Mouse (Mus musculus) MEL (cell line): ENCODE results near the gene Spg21. TPM values are rescaled to one million over a fixed set of nuclear protein-coding genes. Genes with fewer than 3 reads are reported as not detected.
A peak's percentile ranks its signal among the peaks of the same experiment; 100 is the strongest.

ENCODE experiments used
- DNase-seq: peaks from one replicate; pipeline ENCODE4 v3.0.0; 2011; ENCODE audit warnings: low read depth, low spot score
- H3K27ac ChIP-seq: 2 replicates; pipeline ENCODE4 v1.5.1; 2012; ENCODE audit warnings: low read depth, mild to moderate bottlenecking, control low read depth, low read length, moderate library complexity; ENCODE audit not compliant: control insufficient read depth
- H3K27me3 ChIP-seq, 2 experiments: fragments of 150-350 bp in 1 of 2; sonication (generic) in 1 of 2; 2 replicates each; pipeline ENCODE4 v1.6.1; 2012; ENCODE audit warnings: low read length in 2 of 2, mild to moderate bottlenecking in 2 of 2, improper control_type of control experiment in 1 of 2, moderate library complexity in 1 of 2; ENCODE audit not compliant: insufficient read depth in 2 of 2, control insufficient read depth in 1 of 2
- H3K36me3 ChIP-seq, 2 experiments: 2 replicates each; pipeline ENCODE4 v1.6.1; 2012 to 2014; ENCODE audit warnings: low read length in 2 of 2, improper control_type of control experiment in 1 of 2, inconsistent platforms in 1 of 2, mild to moderate bottlenecking in 1 of 2; ENCODE audit not compliant: insufficient read depth in 2 of 2, control insufficient read depth in 1 of 2
- H3K4me1 ChIP-seq, 2 experiments: fragments of 150-350 bp in 1 of 2; sonication (generic) in 1 of 2; 2 replicates each; pipeline ENCODE4 v1.6.1; 2012; ENCODE audit warnings: low read length in 2 of 2, improper control_type of control experiment in 1 of 2, mild to moderate bottlenecking in 1 of 2; ENCODE audit not compliant: insufficient read depth in 2 of 2, control insufficient read depth in 1 of 2
- H3K4me3 ChIP-seq, 2 experiments: fragments of 150-350 bp in 1 of 2; sonication (generic) in 1 of 2; 2 replicates each; pipeline ENCODE4 v1.5.1; 2012; ENCODE audit warnings: low read depth in 2 of 2, low read length in 2 of 2, mild to moderate bottlenecking in 2 of 2, moderate library complexity in 2 of 2, control low read depth in 1 of 2, improper control_type of control experiment in 1 of 2; ENCODE audit not compliant: control insufficient read depth in 1 of 2, insufficient read depth in 1 of 2
- H3K79me2 ChIP-seq: 2 replicates; pipeline ENCODE4 v1.6.1; 2012; ENCODE audit warnings: mild to moderate bottlenecking, low read length, moderate library complexity; ENCODE audit not compliant: control insufficient read depth, poor library complexity, insufficient read depth
- H3K9ac ChIP-seq: 2 replicates; pipeline ENCODE4 v1.6.1; 2012; ENCODE audit warnings: low read depth, mild to moderate bottlenecking, control low read depth, low read length, moderate library complexity; ENCODE audit not compliant: control insufficient read depth, poor library complexity, severe bottlenecking
- H3K9me3 ChIP-seq: fragments of 150-350 bp; sonication (generic); replicated peaks from 2 replicates; pipeline ENCODE4 v1.6.1; 2012; ENCODE audit warnings: mild to moderate bottlenecking, low read length, improper control_type of control experiment, moderate library complexity; ENCODE audit not compliant: insufficient read depth
- CTCF ChIP-seq, 3 experiments: IDR thresholded peaks in 2 of 3; conservative IDR thresholded peaks in 1 of 3; 2 replicates each; pipeline ENCODE4 v1.5.1; 2011 to 2012; ENCODE audit warnings: low read length in 3 of 3, low read depth in 2 of 3, mild to moderate bottlenecking in 2 of 3, improper control_type of control experiment in 1 of 3, inconsistent platforms in 1 of 3, mixed read lengths in 1 of 3, moderate library complexity in 1 of 3; ENCODE audit not compliant: control insufficient read depth in 1 of 3, insufficient read depth in 1 of 3, poor library complexity in 1 of 3, severe bottlenecking in 1 of 3
- ELF1 ChIP-seq: IDR thresholded peaks from 2 replicates; pipeline ENCODE4 v1.6.1; 2014; ENCODE audit warnings: low read depth, mild to moderate bottlenecking, inconsistent platforms, low read length, improper control_type of control experiment, moderate library complexity
- MAZ ChIP-seq: IDR thresholded peaks from 2 replicates; pipeline ENCODE4 v1.6.1; 2012; ENCODE audit warnings: low read depth, mild to moderate bottlenecking, inconsistent platforms, low read length, improper control_type of control experiment
- MXI1 ChIP-seq: IDR thresholded peaks from 2 replicates; pipeline ENCODE4 v1.6.1; 2011; ENCODE audit warnings: mild to moderate bottlenecking, low read depth, low read length, improper control_type of control experiment
- MYC ChIP-seq: IDR thresholded peaks from 2 replicates; pipeline ENCODE4 v1.6.1; 2011; ENCODE audit warnings: low read depth, mild to moderate bottlenecking, low read length, improper control_type of control experiment, moderate library complexity
- NRF1 ChIP-seq: IDR thresholded peaks from 2 replicates; pipeline ENCODE4 v1.6.1; 2014; ENCODE audit warnings: low read depth, mild to moderate bottlenecking, inconsistent platforms, low read length, improper control_type of control experiment, moderate library complexity; ENCODE audit not compliant: poor library complexity, insufficient read depth, severe bottlenecking
- RAD21 ChIP-seq: IDR thresholded peaks from 2 replicates; pipeline ENCODE4 v1.6.1; 2011; ENCODE audit warnings: mild to moderate bottlenecking, low read depth, low read length, improper control_type of control experiment
- SMC3 ChIP-seq: IDR thresholded peaks from 2 replicates; pipeline ENCODE4 v1.6.1; 2011; ENCODE audit warnings: low read depth, low read length, improper control_type of control experiment
- TBP ChIP-seq: IDR thresholded peaks from 2 replicates; pipeline ENCODE4 v1.8.0; 2011; ENCODE audit warnings: low read depth, low read length, improper control_type of control experiment
- UBTF ChIP-seq: IDR thresholded peaks from 2 replicates; pipeline ENCODE4 v1.6.1; 2012; ENCODE audit warnings: low read depth, mild to moderate bottlenecking, inconsistent platforms, low read length, improper control_type of control experiment, moderate library complexity, borderline replicate concordance; ENCODE audit not compliant: insufficient read depth
- USF1 ChIP-seq: IDR thresholded peaks from 2 replicates; pipeline ENCODE4 v1.6.1; 2014; ENCODE audit warnings: low read depth, mild to moderate bottlenecking, inconsistent platforms, low read length, improper control_type of control experiment, moderate library complexity
- ZC3H11A ChIP-seq: IDR thresholded peaks from 2 replicates; pipeline ENCODE4 v1.6.1; 2012; ENCODE audit warnings: low read depth, mild to moderate bottlenecking, inconsistent platforms, low read length, improper control_type of control experiment
- ZMIZ1 ChIP-seq: IDR thresholded peaks from 2 replicates; pipeline ENCODE4 v1.6.1; 2012; ENCODE audit warnings: low read depth, mild to moderate bottlenecking, inconsistent platforms, low read length, improper control_type of control experiment, moderate library complexity
- polyA plus RNA-seq, 2 experiments: library from polyadenylated mRNA; stranded (reverse) in 1 of 2; unstranded in 1 of 2; fragments of >175 nt in 1 of 2; fragments of >200 nt in 1 of 2; gene quantifications; 2 replicates each; pipeline versions ENCODE4 v1.2.1 to v1.2.4; 2012; ENCODE audit warnings: low replicate concordance in 2 of 2, low read depth in 1 of 2; ENCODE audit not compliant: insufficient read length in 2 of 2, insufficient read depth in 1 of 2, missing spikeins in 1 of 2
- total RNA-seq: library from RNA; depleted of rRNA; stranded (reverse); fragments of 300-350 nt; gene quantifications from 2 replicates; pipeline ENCODE4 v1.2.3, GENCODE M21; 2012

The Spg21 gene
- total and polyA plus RNA-seq, 3 experiments: 21.7 to 25.9 TPM; not detected in 1

DNA sequence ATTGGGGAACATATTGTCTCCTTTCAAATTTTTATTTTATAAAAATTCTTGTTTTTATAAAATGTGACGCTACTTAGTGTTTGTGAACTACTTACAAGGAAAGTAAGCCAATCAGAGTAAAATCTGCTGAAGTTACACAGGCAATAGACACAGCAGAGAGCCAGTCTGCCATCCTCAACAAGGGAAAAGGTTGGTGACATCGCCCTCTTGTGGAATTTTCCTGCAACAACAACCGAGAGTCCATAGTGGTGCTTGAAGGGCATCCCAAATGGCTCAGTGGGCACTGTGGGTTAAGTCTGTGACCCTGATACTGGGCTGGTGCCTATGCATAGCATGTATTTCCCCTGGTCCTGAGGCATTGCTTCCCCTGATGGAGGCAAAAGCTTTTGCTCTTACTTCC, 28.5 kb upstream of the Spg21 start:
- Histone ChIP-seq H3K4me3 (no peak overlapping the region), H3K9ac (no peak overlapping the region), H3K27ac (no peak overlapping the region), H3K9me3 (no peaks in the 10 kb centered on the region), H3K27me3 (no peaks in the 10 kb centered on the region), H3K79me2 (peaks cover 10% of the 10 kb centered on the region), H3K4me1 (peaks cover 0 to 10% of the 10 kb centered on the region in 2 experiments; a peak in 3 of 4 replicates), H3K36me3 (peaks cover 0 to 9% of the 10 kb centered on the region in 2 experiments; a peak in 2 of 4 replicates)
- no peak for TF ChIP-seq MAZ
- no peak for TF ChIP-seq ELF1
- peak; percentile 73 to 97 (median 95) for TF ChIP-seq CTCF (IDR thresholded peaks at IDR 0.05 in 2 of 3, conservative IDR thresholded peaks at IDR 0.05 in 1 of 3; ENCODE audit: control insufficient read depth in 1 of 3, insufficient read depth in 1 of 3, low read depth in 2 of 3, low read length in 3 of 3, poor library complexity in 1 of 3, severe bottlenecking in 1 of 3)
- TF ChIP-seq SMC3: peak; percentile 87
- TF ChIP-seq ZC3H11A: peak; percentile 79
- no peak for TF ChIP-seq TBP
- TF ChIP-seq RAD21: peak; percentile 93
- DNase-seq: peak; percentile 85

DNA sequence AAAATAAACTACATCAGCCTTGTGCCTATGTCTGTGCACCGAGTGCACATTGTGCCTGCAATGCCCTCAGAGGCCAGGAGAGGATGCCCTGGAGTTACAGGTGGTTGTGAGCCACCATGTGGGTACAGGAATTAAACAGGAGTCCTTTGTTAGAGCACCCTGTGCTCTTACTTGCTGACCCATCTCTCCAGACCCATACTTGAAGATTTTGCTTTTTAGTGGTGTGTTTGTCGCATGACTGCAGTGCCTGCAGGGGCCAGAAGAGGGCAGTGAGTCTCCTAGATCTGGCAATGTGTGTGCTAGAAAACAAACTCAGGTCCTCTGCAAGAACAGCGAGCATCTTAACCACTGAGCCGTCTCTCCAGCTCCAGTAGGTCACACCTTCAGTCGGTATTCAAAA, 26.6 kb upstream of the Spg21 start:
- peak; percentile 88 for DNase-seq
- H3K79me2 ChIP-seq: peaks cover 10% of the 10 kb centered on the region
- H3K9me3 ChIP-seq: no peaks in the 10 kb centered on the region
- H3K27ac ChIP-seq: no peak overlapping the region
- H3K4me1 ChIP-seq: peaks cover 0 to 10% of the 10 kb centered on the region in 2 experiments; a peak in 3 of 4 replicates
- peaks cover 0 to 9% of the 10 kb centered on the region in 2 experiments; a peak in 2 of 4 replicates for H3K36me3 ChIP-seq
- H3K4me3 ChIP-seq: no peak overlapping the region
- H3K27me3 ChIP-seq: no peaks in the 10 kb centered on the region
- 0 out of 2 replicates have a peak overlapping the region, but pooled peaks have one; percentile 21 for H3K9ac ChIP-seq
- TF ChIP-seq NRF1 (no peak), USF1 (no peak), MYC (peak; percentile 43; the same call in 1 of the 2 replicates), UBTF (no peak), ZMIZ1 (no peak), RAD21 (peak; percentile 70), MXI1 (peak; percentile 35; the same call in 1 of the 2 replicates), SMC3 (peak; percentile 59), CTCF (IDR thresholded peaks at IDR 0.05 in 2 of 3, conservative IDR thresholded peaks at IDR 0.05 in 1 of 3; ENCODE audit: control insufficient read depth in 1 of 3, insufficient read depth in 1 of 3, low read depth in 2 of 3, low read length in 3 of 3, poor library complexity in 1 of 3, severe bottlenecking in 1 of 3) (peak; percentile 77 to 92 (median 79)), ZC3H11A (peak; percentile 50)
